In the genomic region with DNA sequence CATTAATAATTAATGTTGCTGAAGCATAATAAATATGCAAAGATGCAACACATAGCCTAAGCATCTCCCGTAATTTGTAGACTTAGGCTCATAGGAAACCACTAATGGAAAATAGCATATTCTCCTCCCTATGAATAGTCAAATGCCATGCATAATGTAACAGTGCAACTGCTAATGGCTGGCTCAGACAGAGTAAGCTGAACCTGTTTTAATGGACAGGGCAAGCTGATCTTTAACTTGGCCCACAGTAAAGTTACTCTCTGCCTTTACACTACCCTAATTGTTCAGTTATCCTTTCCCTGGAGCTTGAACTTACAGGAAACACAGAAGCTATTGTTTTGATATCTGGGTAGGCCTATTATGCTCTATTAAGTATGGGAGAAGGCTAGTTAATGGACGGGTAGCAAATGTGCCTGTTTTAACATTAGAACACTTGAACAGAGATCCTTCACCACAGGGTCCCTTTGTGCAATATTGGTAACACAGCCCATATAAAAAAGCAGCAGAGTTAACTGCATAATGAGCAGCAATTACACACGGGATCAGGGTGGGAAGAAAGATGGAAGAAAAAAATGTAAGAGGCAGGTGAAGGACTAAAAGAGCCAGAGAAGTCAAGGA, we compare ENCODE assay signal across 24 mouse cellular contexts.
DNase-seq lines count a peak whose midpoint lies in the region; ATAC-seq lines count a peak whose summit lies in the region.
"Had no signal": no experiment of that assay in that cellular context is flagged by ENCODE, and none has a peak within 500 bp of the region (broad histone marks: within the 10 kb centered on the region; RNA-seq: fewer than 3 reads in every experiment).

No protein-coding gene starts in this region.

- peak; percentile 72; the same call in 1 of the 2 replicates for ATAC-seq in kidney, embryonic 14.5 days (ENCODE audit: low FRiP score, low TSS enrichment)
- ATAC-seq in midbrain, embryonic 13.5 days: peak; percentile 75
- ATAC-seq in midbrain, embryonic 16.5 days: no peak; the same call in 1 of the 2 replicates
- ATAC-seq in forebrain, embryonic 15.5 days (replicated peaks): peak; percentile 71; the same call in 1 of the 2 replicates
- ATAC-seq in liver, embryonic 12.5 days: no peak
- ATAC-seq: inflammation-experienced regulatory T-cells, adult 6 months had no signal

- H3K9ac ChIP-seq in kidney, embryonic 14.5 days (ENCODE audit: low read depth, low read length): no peak overlapping the region
- no peak overlapping the region for H3K9ac ChIP-seq in midbrain, embryonic 13.5 days (replicated peaks)
- H3K9ac ChIP-seq in midbrain, embryonic 16.5 days (ENCODE audit: low read depth, low read length): no peak overlapping the region
- H3K9ac ChIP-seq in forebrain, embryonic 15.5 days (replicated peaks): no peak overlapping the region
- H3K9ac ChIP-seq in liver, embryonic 12.5 days: no peak overlapping the region
- H3K9ac ChIP-seq: embryonic facial prominence, embryonic 15.5 days; heart, embryonic 12.5 days; hindbrain, embryonic 14.5 days had no signal

- no peaks in the 10 kb centered on the region for H3K27me3 ChIP-seq in kidney, embryonic 14.5 days (ENCODE audit: control insufficient read depth, insufficient read depth, low read length)
- H3K27me3 ChIP-seq in midbrain, embryonic 13.5 days: no peaks in the 10 kb centered on the region
- H3K27me3 ChIP-seq in midbrain, embryonic 16.5 days (ENCODE audit: control insufficient read depth, insufficient read depth, low read depth, low read length): no peaks in the 10 kb centered on the region
- no peaks in the 10 kb centered on the region for H3K27me3 ChIP-seq in forebrain, embryonic 15.5 days
- H3K27me3 ChIP-seq in liver, embryonic 12.5 days (replicated peaks): no peaks in the 10 kb centered on the region
- H3K27me3 ChIP-seq: embryonic facial prominence, embryonic 15.5 days; heart, embryonic 12.5 days had no signal

- H3K4me3 ChIP-seq in kidney, embryonic 14.5 days (ENCODE audit: low read length): no peak overlapping the region
- no peak overlapping the region for H3K4me3 ChIP-seq in midbrain, embryonic 13.5 days (replicated peaks)
- no peak overlapping the region for H3K4me3 ChIP-seq in midbrain, embryonic 16.5 days (ENCODE audit: low read depth, low read length)
- H3K4me3 ChIP-seq in forebrain, embryonic 15.5 days: no peak overlapping the region
- H3K4me3 ChIP-seq in liver, embryonic 12.5 days: no peak overlapping the region
- H3K4me3 ChIP-seq: embryonic facial prominence, embryonic 15.5 days; heart, embryonic 12.5 days had no signal

- WGBS in kidney, embryonic 14.5 days: 71% methylated on average over 3 of the region's 3 CpGs
- WGBS in midbrain, embryonic 13.5 days: 39% methylated on average over 3 of the region's 3 CpGs
- WGBS in midbrain, embryonic 16.5 days: 35% methylated on average over 3 of the region's 3 CpGs
- WGBS in forebrain, embryonic 15.5 days: 11% methylated on average over 3 of the region's 3 CpGs
- 52% methylated on average over 3 of the region's 3 CpGs for WGBS in liver, embryonic 12.5 days (ENCODE audit: insufficient replicate concordance)

- no peak for DNase-seq in kidney, postnatal 4 days
- DNase-seq in retina, embryonic 14.5 days (ENCODE audit: low spot score): peak; percentile 16
- DNase-seq: adrenal gland, adult 2 months; cerebellum, adult 2 months; cerebellum, postnatal 25 days; embryo, embryonic 11 days; gastrocnemius, postnatal 14 days; heart, adult 11 months; heart, postnatal 10 days; kidney, adult 8-10 months; kidney, postnatal 36 days; layer of hippocampus, adult 9-11 months; liver; lung, postnatal 10 days; right cerebral cortex, postnatal 14 days had no signal

- H3K9me3 ChIP-seq in kidney, embryonic 14.5 days (ENCODE audit: control insufficient read depth, low read length): no peaks in the 10 kb centered on the region
- H3K9me3 ChIP-seq in midbrain, embryonic 13.5 days: no peaks in the 10 kb centered on the region
- no peaks in the 10 kb centered on the region for H3K9me3 ChIP-seq in midbrain, embryonic 16.5 days (replicated peaks; ENCODE audit: control insufficient read depth, low read length, poor library complexity, severe bottlenecking)
- no peaks in the 10 kb centered on the region for H3K9me3 ChIP-seq in forebrain, embryonic 15.5 days
- H3K9me3 ChIP-seq in liver, embryonic 12.5 days (replicated peaks): no peaks in the 10 kb centered on the region
- H3K9me3 ChIP-seq: embryonic facial prominence, embryonic 15.5 days; heart, embryonic 12.5 days had no signal

- no peak overlapping the region for H3K27ac ChIP-seq in kidney, embryonic 14.5 days (ENCODE audit: low read depth, low read length)
- no peak overlapping the region for H3K27ac ChIP-seq in midbrain, embryonic 13.5 days
- H3K27ac ChIP-seq in midbrain, embryonic 16.5 days (ENCODE audit: low read length): no peak overlapping the region
- H3K27ac ChIP-seq in forebrain, embryonic 15.5 days (replicated peaks): no peak overlapping the region
- no peak overlapping the region for H3K27ac ChIP-seq in liver, embryonic 12.5 days
- H3K27ac ChIP-seq: embryonic facial prominence, embryonic 15.5 days; hindbrain, embryonic 14.5 days had no signal

- no peaks in the 10 kb centered on the region for H3K36me3 ChIP-seq in kidney, embryonic 14.5 days (ENCODE audit: control insufficient read depth, insufficient read depth, low read length)
- no peaks in the 10 kb centered on the region for H3K36me3 ChIP-seq in midbrain, embryonic 13.5 days
- no peaks in the 10 kb centered on the region for H3K36me3 ChIP-seq in midbrain, embryonic 16.5 days (ENCODE audit: control insufficient read depth, insufficient read depth, low read length)
- no peaks in the 10 kb centered on the region for H3K36me3 ChIP-seq in forebrain, embryonic 15.5 days
- no peaks in the 10 kb centered on the region for H3K36me3 ChIP-seq in liver, embryonic 12.5 days
- H3K36me3 ChIP-seq: embryonic facial prominence, embryonic 15.5 days; heart, embryonic 12.5 days had no signal

- H3K4me1 ChIP-seq in kidney, embryonic 14.5 days (ENCODE audit: control insufficient read depth, insufficient read depth, low read length): no peaks in the 10 kb centered on the region
- H3K4me1 ChIP-seq in midbrain, embryonic 13.5 days (replicated peaks): peaks cover 8% of the 10 kb centered on the region; the same call in 1 of the 2 replicates
- H3K4me1 ChIP-seq in midbrain, embryonic 16.5 days (ENCODE audit: control insufficient read depth, insufficient read depth, low read length): 0 out of 2 replicates have a peak, but pooled peaks cover 2% of the 10 kb centered on the region
- H3K4me1 ChIP-seq in forebrain, embryonic 15.5 days: no peaks in the 10 kb centered on the region
- no peaks in the 10 kb centered on the region for H3K4me1 ChIP-seq in liver, embryonic 12.5 days
- H3K4me1 ChIP-seq: embryonic facial prominence, embryonic 15.5 days; heart, embryonic 12.5 days had no signal

- no peak overlapping the region for H3K4me2 ChIP-seq in kidney, embryonic 14.5 days (replicated peaks; ENCODE audit: low read depth, low read length)
- no peak overlapping the region for H3K4me2 ChIP-seq in midbrain, embryonic 13.5 days (replicated peaks)
- H3K4me2 ChIP-seq in midbrain, embryonic 16.5 days (ENCODE audit: low read length): no peak overlapping the region
- no peak overlapping the region for H3K4me2 ChIP-seq in forebrain, embryonic 15.5 days (replicated peaks)
- no peak overlapping the region for H3K4me2 ChIP-seq in liver, embryonic 12.5 days
- H3K4me2 ChIP-seq: embryonic facial prominence, embryonic 15.5 days; heart, embryonic 12.5 days; hindbrain, embryonic 14.5 days had no signal

Comparison
In these comparisons a context has a peak if more than half of its experiments do, and no peak if none do; other contexts are left out.
1. ATAC-seq: peak in kidney, embryonic 14.5 days (single experiment), midbrain, embryonic 13.5 days (single experiment) and forebrain, embryonic 15.5 days (single experiment); none in midbrain, embryonic 16.5 days (single experiment) and liver, embryonic 12.5 days (single experiment).